Mouse (Mus musculus): ENCODE data around the gene Srrm3. TPM values are rescaled to one million over a fixed set of nuclear protein-coding genes. Genes with fewer than 3 reads are reported as not detected.

The Srrm3 gene
- not detected in 2 replicates for polyA plus RNA-seq (2015; fragmentation: Nextera tagmentation; extraction: Ambion mirVana)

- Histone ChIP-seq H3K4me1 (ENCODE audit: control insufficient read depth, low read depth, low read length) (no peaks in the 10 kb centered on the region), H3K27ac (ENCODE audit: low read length) (no peak within 1 kb of the TSS), H3K36me3 (ENCODE audit: control insufficient read depth, insufficient read depth) (no peaks in the 10 kb centered on the region), H3K9me3 (replicated peaks; ENCODE audit: control insufficient read depth, low read length) (no peaks in the 10 kb centered on the region), H3K27me3 (ENCODE audit: control insufficient read depth, insufficient read depth, low read depth, low read length) (no peaks in the 10 kb centered on the region), H3K4me2 (ENCODE audit: low read depth, low read length) (no peak within 1 kb of the TSS), H3K4me3 (ENCODE audit: low read depth, low read length) (no peak within 1 kb of the TSS), H3K9ac (ENCODE audit: low read depth, low read length) (no peak within 1 kb of the TSS)
- 4% methylated on average over 29 of the region's 29 CpGs for WGBS (ENCODE audit: insufficient replicate concordance)
- no peak for ATAC-seq (ENCODE audit: low read depth)
Measured at GRCm38 (mm10) chr5:135806555-135807262, at the start of gene Srrm3. TSS of gene Srrm3 (plus strand) at chr5:135806890.

- no peaks in the 10 kb centered on the region for H3K4me1 ChIP-seq (ENCODE audit: control insufficient read depth, low read depth, low read length)
- no peaks in the 10 kb centered on the region for H3K27me3 ChIP-seq (ENCODE audit: control insufficient read depth, insufficient read depth, low read depth, low read length)
- no peak overlapping the region for H3K4me3 ChIP-seq (ENCODE audit: low read depth, low read length)
- no peak for ATAC-seq (ENCODE audit: low read depth)
- no peaks in the 10 kb centered on the region for H3K9me3 ChIP-seq (replicated peaks; ENCODE audit: control insufficient read depth, low read length)
- no peaks in the 10 kb centered on the region for H3K36me3 ChIP-seq (ENCODE audit: control insufficient read depth, insufficient read depth)
- no peak overlapping the region for H3K4me2 ChIP-seq (ENCODE audit: low read depth, low read length)
- no peak overlapping the region for H3K27ac ChIP-seq (ENCODE audit: low read length)
- H3K9ac ChIP-seq (ENCODE audit: low read depth, low read length) = no peak overlapping the region
- 69% methylated on average over 3 of the region's 3 CpGs for WGBS (ENCODE audit: insufficient replicate concordance)
Measured at GRCm38 (mm10) chr5:135761881-135762280, 44.8 kb upstream of the Srrm3 start.

- H3K4me3 ChIP-seq (ENCODE audit: low read depth, low read length) = no peak overlapping the region
- H3K4me2 ChIP-seq (ENCODE audit: low read depth, low read length) = no peak overlapping the region
- H3K4me1 ChIP-seq (ENCODE audit: control insufficient read depth, low read depth, low read length) = no peaks in the 10 kb centered on the region
- no peak overlapping the region for H3K27ac ChIP-seq (ENCODE audit: low read length)
- WGBS (ENCODE audit: insufficient replicate concordance) = 4% methylated on average over 7 of the region's 7 CpGs
- H3K9me3 ChIP-seq (replicated peaks; ENCODE audit: control insufficient read depth, low read length) = no peaks in the 10 kb centered on the region
- no peak for ATAC-seq (ENCODE audit: low read depth)
- H3K9ac ChIP-seq (ENCODE audit: low read depth, low read length) = no peak overlapping the region
- no peaks in the 10 kb centered on the region for H3K36me3 ChIP-seq (ENCODE audit: control insufficient read depth, insufficient read depth)
- H3K27me3 ChIP-seq (ENCODE audit: control insufficient read depth, insufficient read depth, low read depth, low read length) = no peaks in the 10 kb centered on the region
Measured at GRCm38 (mm10) chr5:135763526-135763925, 43.2 kb upstream of the Srrm3 start.

- no peak overlapping the region for H3K4me2 ChIP-seq (ENCODE audit: low read depth, low read length)
- no peak for ATAC-seq (ENCODE audit: low read depth)
- no peak overlapping the region for H3K4me3 ChIP-seq (ENCODE audit: low read depth, low read length)
- H3K36me3 ChIP-seq (ENCODE audit: control insufficient read depth, insufficient read depth) = no peaks in the 10 kb centered on the region
- H3K9ac ChIP-seq (ENCODE audit: low read depth, low read length) = no peak overlapping the region
- 36% methylated on average over 3 of the region's 3 CpGs for WGBS (ENCODE audit: insufficient replicate concordance)
- no peaks in the 10 kb centered on the region for H3K4me1 ChIP-seq (ENCODE audit: control insufficient read depth, low read depth, low read length)
- no peak overlapping the region for H3K27ac ChIP-seq (ENCODE audit: low read length)
- H3K27me3 ChIP-seq (ENCODE audit: control insufficient read depth, insufficient read depth, low read depth, low read length) = no peaks in the 10 kb centered on the region
- no peaks in the 10 kb centered on the region for H3K9me3 ChIP-seq (replicated peaks; ENCODE audit: control insufficient read depth, low read length)
Measured at GRCm38 (mm10) chr5:135764971-135765370, 41.7 kb upstream of the Srrm3 start.

GRCm38 (mm10) chr5:135772519-135772918 lies 34.2 kb upstream of the Srrm3 start:
- WGBS (ENCODE audit: insufficient replicate concordance) = 15% methylated on average over 3 of the region's 3 CpGs
- no peaks in the 10 kb centered on the region for H3K27me3 ChIP-seq (ENCODE audit: control insufficient read depth, insufficient read depth, low read depth, low read length)

GRCm38 (mm10) chr5:135776546-135776945 lies 30.1 kb upstream of the Srrm3 start:
- no peak overlapping the region for H3K4me2 ChIP-seq (ENCODE audit: low read depth, low read length)
- H3K4me3 ChIP-seq (ENCODE audit: low read depth, low read length) = no peak overlapping the region
- no peaks in the 10 kb centered on the region for H3K27me3 ChIP-seq (ENCODE audit: control insufficient read depth, insufficient read depth, low read depth, low read length)
- H3K27ac ChIP-seq (ENCODE audit: low read length) = no peak overlapping the region
- no peak overlapping the region for H3K9ac ChIP-seq (ENCODE audit: low read depth, low read length)
- WGBS (ENCODE audit: insufficient replicate concordance) = 71% methylated on average over 4 of the region's 4 CpGs
- ATAC-seq (ENCODE audit: low read depth) = no peak
- H3K36me3 ChIP-seq (ENCODE audit: control insufficient read depth, insufficient read depth) = no peaks in the 10 kb centered on the region
- H3K9me3 ChIP-seq (replicated peaks; ENCODE audit: control insufficient read depth, low read length) = no peaks in the 10 kb centered on the region
- peaks cover 37% of the 10 kb centered on the region for H3K4me1 ChIP-seq (ENCODE audit: control insufficient read depth, low read depth, low read length)

More at GRCm38 (mm10) chr5:135772519-135772918, 34.2 kb upstream of the Srrm3 start:
- Histone ChIP-seq H3K4me1 (ENCODE audit: control insufficient read depth, low read depth, low read length) (peaks cover 9% of the 10 kb centered on the region), H3K27ac (ENCODE audit: low read length) (no peak overlapping the region), H3K4me2 (ENCODE audit: low read depth, low read length) (no peak overlapping the region), H3K9ac (ENCODE audit: low read depth, low read length) (no peak overlapping the region), H3K4me3 (ENCODE audit: low read depth, low read length) (no peak overlapping the region), H3K36me3 (ENCODE audit: control insufficient read depth, insufficient read depth) (no peaks in the 10 kb centered on the region), H3K9me3 (replicated peaks; ENCODE audit: control insufficient read depth, low read length) (no peaks in the 10 kb centered on the region)
- ATAC-seq (ENCODE audit: low read depth) = no peak

GRCm38 (mm10) chr5:135777796-135778470 lies 28.8 kb upstream of the Srrm3 start, which contains the start of gene Styxl1:
TSS of gene Styxl1 (minus strand) at chr5:135778385.
- Histone ChIP-seq H3K4me1 (ENCODE audit: control insufficient read depth, low read depth, low read length) (peaks cover 42% of the 10 kb centered on the region), H3K4me2 (ENCODE audit: low read depth, low read length) (peak within 1 kb of the TSS; percentile 94), H3K4me3 (ENCODE audit: low read depth, low read length) (peak within 1 kb of the TSS; percentile 98), H3K9me3 (replicated peaks; ENCODE audit: control insufficient read depth, low read length) (no peaks in the 10 kb centered on the region), H3K27ac (ENCODE audit: low read length) (peak within 1 kb of the TSS; percentile 95), H3K9ac (ENCODE audit: low read depth, low read length) (peak within 1 kb of the TSS; percentile 99), H3K36me3 (ENCODE audit: control insufficient read depth, insufficient read depth) (peaks cover 6% of the 10 kb centered on the region), H3K27me3 (ENCODE audit: control insufficient read depth, insufficient read depth, low read depth, low read length) (no peaks in the 10 kb centered on the region)
- peak; percentile 3; the same call in 1 of the 2 replicates for ATAC-seq (ENCODE audit: low read depth)
- under 1% methylated on average over 45 of the region's 45 CpGs for WGBS (ENCODE audit: insufficient replicate concordance)

- Histone ChIP-seq H3K36me3 (ENCODE audit: control insufficient read depth, insufficient read depth) (peaks cover 14% of the 10 kb centered on the region), H3K4me1 (ENCODE audit: control insufficient read depth, low read depth, low read length) (peaks cover 44% of the 10 kb centered on the region), H3K9me3 (replicated peaks; ENCODE audit: control insufficient read depth, low read length) (no peaks in the 10 kb centered on the region), H3K4me2 (ENCODE audit: low read depth, low read length) (peak within 1 kb of the TSS; percentile 94), H3K27ac (ENCODE audit: low read length) (peak within 1 kb of the TSS; percentile 95), H3K27me3 (ENCODE audit: control insufficient read depth, insufficient read depth, low read depth, low read length) (no peaks in the 10 kb centered on the region), H3K9ac (ENCODE audit: low read depth, low read length) (peak within 1 kb of the TSS; percentile 99), H3K4me3 (ENCODE audit: low read depth, low read length) (peak within 1 kb of the TSS; percentile 98)
- peak; percentile 93 for ATAC-seq (ENCODE audit: low read depth)
- under 1% methylated on average over 70 of the region's 70 CpGs for WGBS (ENCODE audit: insufficient replicate concordance)
Measured at GRCm38 (mm10) chr5:135778471-135779445, 27.9 kb upstream of the Srrm3 start, which contains the start of gene Mdh2. TSS of gene Mdh2 (plus strand) at chr5:135778480.

All from liver, embryonic 16.5 days (tissue).